Mouse (Mus musculus) adrenal gland, adult 10 weeks (tissue): ENCODE measurements around the gene Atp8b2. TPM values are rescaled to one million over a fixed set of nuclear protein-coding genes. Genes with fewer than 3 reads are reported as not detected.

Source experiments
- polyA plus RNA-seq: library from polyadenylated mRNA; stranded (reverse); fragments of 350-450 nt; fragmentation: Illumina TruSeq; extraction: RNeasy Lipid Tissue Mini Kit (QIAGEN cat#74804); gene quantifications from one replicate; pipeline ENCODE4 v1.2.3, GENCODE M21; 2014; ENCODE audit warnings: low read depth, low replicate concordance

The Atp8b2 gene
- polyA plus RNA-seq, result 18.3 TPM

GRCm38 (mm10) chr3:89963221-89963763 is at the start of gene Atp8b2:
Atp8b2 (minus strand) TSS chr3:89963508.

GRCm38 (mm10) chr3:89998612-89999054 is 35.3 kb upstream of the Atp8b2 start, which contains the start of gene Hax1:
Hax1 (minus strand) TSS chr3:89998780.

GRCm38 (mm10) chr3:89912543-89913391 is 50.5 kb downstream of the Atp8b2 start, which contains the start of gene Il6ra:
Il6ra (minus strand) TSS chr3:89913196.

Other genes with a start within 250 kb of the Atp8b2 start
- 7.5 TPM for gene Adar, start 248.5 kb downstream of the Atp8b2 start, polyA plus RNA-seq
- gene Chrnb2, start 198.9 kb downstream of the Atp8b2 start, polyA plus RNA-seq, result 1.5 TPM
- gene Ube2q1, start 189.9 kb downstream of the Atp8b2 start, polyA plus RNA-seq, result 80.7 TPM
- 11.1 TPM for gene She, start 132.1 kb downstream of the Atp8b2 start, polyA plus RNA-seq
- gene Il6ra, start 50.3 kb downstream of the Atp8b2 start, polyA plus RNA-seq, result 3.1 TPM
- 93.4 TPM for gene Hax1, start 35.3 kb upstream of the Atp8b2 start, polyA plus RNA-seq
- 123 TPM for gene 4933434E20Rik, start 88.1 kb upstream of the Atp8b2 start, polyA plus RNA-seq
- 111 TPM for gene Ubap2l, start 89.1 kb upstream of the Atp8b2 start, polyA plus RNA-seq
- 243 TPM for gene Tpm3, start 109.1 kb upstream of the Atp8b2 start, polyA plus RNA-seq
- 0.87 TPM for gene Nup210l, start 140.6 kb upstream of the Atp8b2 start, polyA plus RNA-seq